Mouse (Mus musculus): Measurements from ENCODE around the gene Ptprm. TPM values are rescaled to one million over a fixed set of nuclear protein-coding genes. Genes with fewer than 3 reads are reported as not detected.

Ptprm gene
- polyA plus RNA-seq, 2 experiments, result 0.66 to 0.79 TPM

DNA sequence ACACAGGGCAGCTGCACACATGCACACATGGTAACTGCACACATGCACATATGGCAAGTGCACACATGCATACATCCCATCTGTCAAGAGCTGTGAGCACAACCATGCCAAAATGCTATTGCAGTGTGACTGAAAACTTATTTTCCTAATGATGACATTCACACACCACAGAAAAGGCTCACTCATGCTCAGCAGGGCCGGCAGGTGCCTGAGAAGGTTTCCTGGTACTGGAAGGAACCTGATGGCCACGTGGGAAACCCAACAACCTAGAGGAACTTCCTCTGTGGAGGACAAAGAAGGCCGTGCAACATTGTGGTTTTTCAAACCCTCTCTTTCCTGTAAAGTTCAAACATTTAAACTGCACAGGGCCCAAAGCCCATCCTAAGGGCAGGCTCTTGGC lies 241.6 kb downstream of the Ptprm start:
- H3K9me3 ChIP-seq (ENCODE audit: control insufficient read depth, low read length), result no peaks in the 10 kb centered on the region
- H3K4me1 ChIP-seq (replicated peaks; ENCODE audit: control insufficient read depth in 2 of 2, insufficient read depth in 2 of 2, low read length in 1 of 2), result no peaks in the 10 kb centered on the region
- TF ChIP-seq CTCF (IDR thresholded peaks at IDR 0.05; ENCODE audit: low read depth) (no peak), EP300 (IDR thresholded peaks at IDR 0.05; ENCODE audit: low read depth) (no peak)
- 11% methylated on average over 3 of the region's 3 CpGs for WGBS (ENCODE audit: insufficient replicate concordance)
- no peak overlapping the region for H3K4me2 ChIP-seq (ENCODE audit: low read depth)
- no peak overlapping the region for H3K27ac ChIP-seq
- H3K4me3 ChIP-seq (ENCODE audit: insufficient read depth in 1 of 2, low read depth in 2 of 2, low read length in 2 of 2), result no peak overlapping the region
- no peak overlapping the region for H3K9ac ChIP-seq (replicated peaks)
- no peaks in the 10 kb centered on the region for H3K27me3 ChIP-seq (ENCODE audit: control insufficient read depth, insufficient read depth, low read length)
- DNase-seq (ENCODE audit: low read depth in 3 of 3, low spot score in 3 of 3), result no peak
- no peaks in the 10 kb centered on the region for H3K36me3 ChIP-seq (replicated peaks; ENCODE audit: control insufficient read depth, insufficient read depth, low read depth)
- ATAC-seq (ENCODE audit: insufficient read depth), result no peak

GRCm38 (mm10) chr17:67106176-67106575 lies 248.1 kb downstream of the Ptprm start:
- Histone ChIP-seq H3K27ac (no peak overlapping the region), H3K27me3 (ENCODE audit: control insufficient read depth, insufficient read depth, low read length) (no peaks in the 10 kb centered on the region), H3K9ac (replicated peaks) (no peak overlapping the region), H3K9me3 (ENCODE audit: control insufficient read depth, low read length) (no peaks in the 10 kb centered on the region), H3K4me2 (ENCODE audit: low read depth) (no peak overlapping the region), H3K4me3 (ENCODE audit: insufficient read depth in 1 of 2, low read depth in 2 of 2, low read length in 2 of 2) (no peak overlapping the region), H3K4me1 (replicated peaks; ENCODE audit: control insufficient read depth in 2 of 2, insufficient read depth in 2 of 2, low read length in 1 of 2) (no peaks in the 10 kb centered on the region), H3K36me3 (replicated peaks; ENCODE audit: control insufficient read depth, insufficient read depth, low read depth) (no peaks in the 10 kb centered on the region)
- WGBS (ENCODE audit: insufficient replicate concordance), result 53% methylated on average over 2 of the region's 2 CpGs
- DNase-seq (ENCODE audit: low read depth in 3 of 3, low spot score in 3 of 3), result no peak
- no peak for ATAC-seq (ENCODE audit: insufficient read depth)
- no peak for TF ChIP-seq CTCF (IDR thresholded peaks at IDR 0.05; ENCODE audit: low read depth)
- TF ChIP-seq EP300 (IDR thresholded peaks at IDR 0.05; ENCODE audit: low read depth), result no peak

DNA sequence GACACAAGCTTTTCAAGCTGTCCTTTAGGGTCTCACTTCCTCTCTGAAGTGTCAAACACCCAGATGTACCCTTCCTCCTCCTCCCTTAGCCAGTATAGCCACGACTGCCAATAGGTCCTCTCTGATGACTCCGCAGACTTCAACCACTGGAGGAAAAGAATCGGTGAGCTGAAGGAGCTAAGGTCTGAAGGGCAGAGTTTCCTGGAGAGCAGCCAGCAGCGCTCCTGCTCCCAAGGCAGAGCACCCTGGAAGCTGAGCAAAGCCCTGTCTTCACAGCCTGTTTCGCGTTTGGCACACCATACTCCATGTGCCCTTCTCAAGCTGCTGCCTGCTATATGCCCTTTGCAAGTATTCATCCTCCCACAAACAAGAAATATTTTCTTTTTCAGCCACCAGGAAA lies 252.2 kb downstream of the Ptprm start:
- WGBS (ENCODE audit: insufficient replicate concordance), result 66% methylated on average over 6 of the region's 6 CpGs
- Histone ChIP-seq H3K4me1 (replicated peaks; ENCODE audit: control insufficient read depth in 2 of 2, insufficient read depth in 2 of 2, low read length in 1 of 2) (no peaks in the 10 kb centered on the region), H3K4me2 (ENCODE audit: low read depth) (no peak overlapping the region), H3K27ac (no peak overlapping the region), H3K36me3 (replicated peaks; ENCODE audit: control insufficient read depth, insufficient read depth, low read depth) (no peaks in the 10 kb centered on the region), H3K9me3 (ENCODE audit: control insufficient read depth, low read length) (no peaks in the 10 kb centered on the region), H3K9ac (replicated peaks) (no peak overlapping the region), H3K27me3 (ENCODE audit: control insufficient read depth, insufficient read depth, low read length) (no peaks in the 10 kb centered on the region), H3K4me3 (ENCODE audit: insufficient read depth in 1 of 2, low read depth in 2 of 2, low read length in 2 of 2) (no peak overlapping the region)
- no peak for TF ChIP-seq EP300 (IDR thresholded peaks at IDR 0.05; ENCODE audit: low read depth)
- no peak for TF ChIP-seq CTCF (IDR thresholded peaks at IDR 0.05; ENCODE audit: low read depth)
- ATAC-seq (ENCODE audit: insufficient read depth) (no peak), DNase-seq (ENCODE audit: low read depth in 3 of 3, low spot score in 3 of 3) (no peak)

DNA sequence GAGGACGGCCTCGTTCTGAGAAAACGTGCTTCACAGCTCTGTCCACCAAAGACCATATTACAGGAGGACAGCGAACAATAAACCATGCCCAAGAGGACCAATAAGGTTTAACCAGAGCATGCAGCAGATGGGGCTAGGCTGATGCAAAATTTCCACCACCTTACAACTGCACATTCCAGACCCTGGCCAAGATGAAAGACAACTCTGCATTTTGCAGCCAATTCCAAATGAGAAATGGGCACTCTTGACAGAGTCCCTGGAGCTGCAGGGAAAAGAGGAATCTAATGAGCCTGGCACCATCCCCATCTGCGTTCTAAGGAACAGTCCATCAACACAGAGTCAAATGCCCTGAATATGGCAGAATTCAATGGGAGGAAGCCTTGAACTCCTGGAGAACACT lies 263.3 kb downstream of the Ptprm start:
- Histone ChIP-seq H3K4me3 (ENCODE audit: insufficient read depth in 1 of 2, low read depth in 2 of 2, low read length in 2 of 2) (no peak overlapping the region), H3K27me3 (ENCODE audit: control insufficient read depth, insufficient read depth, low read length) (no peaks in the 10 kb centered on the region), H3K9me3 (ENCODE audit: control insufficient read depth, low read length) (no peaks in the 10 kb centered on the region), H3K9ac (replicated peaks) (no peak overlapping the region), H3K4me2 (ENCODE audit: low read depth) (no peak overlapping the region), H3K4me1 (replicated peaks; ENCODE audit: control insufficient read depth in 2 of 2, insufficient read depth in 2 of 2, low read length in 1 of 2) (no peaks in the 10 kb centered on the region), H3K36me3 (replicated peaks; ENCODE audit: control insufficient read depth, insufficient read depth, low read depth) (no peaks in the 10 kb centered on the region), H3K27ac (no peak overlapping the region)
- DNase-seq (ENCODE audit: low read depth in 3 of 3, low spot score in 3 of 3) (no peak), ATAC-seq (ENCODE audit: insufficient read depth) (no peak)
- WGBS (ENCODE audit: insufficient replicate concordance), result 64% methylated on average over 5 of the region's 5 CpGs
- TF ChIP-seq CTCF (IDR thresholded peaks at IDR 0.05; ENCODE audit: low read depth), result no peak
- no peak for TF ChIP-seq EP300 (IDR thresholded peaks at IDR 0.05; ENCODE audit: low read depth)

GRCm38 (mm10) chr17:67090153-67090552 lies 264.1 kb downstream of the Ptprm start:
- ATAC-seq (ENCODE audit: insufficient read depth), result no peak
- TF ChIP-seq EP300 (IDR thresholded peaks at IDR 0.05; ENCODE audit: low read depth), result no peak
- no peak for TF ChIP-seq CTCF (IDR thresholded peaks at IDR 0.05; ENCODE audit: low read depth)
- no peak for DNase-seq (ENCODE audit: low read depth in 3 of 3, low spot score in 3 of 3)

More at GRCm38 (mm10) chr17:67090153-67090552, 264.1 kb downstream of the Ptprm start:
- Histone ChIP-seq H3K27ac (no peak overlapping the region), H3K4me1 (replicated peaks; ENCODE audit: control insufficient read depth in 2 of 2, insufficient read depth in 2 of 2, low read length in 1 of 2) (no peaks in the 10 kb centered on the region), H3K27me3 (ENCODE audit: control insufficient read depth, insufficient read depth, low read length) (no peaks in the 10 kb centered on the region), H3K9ac (replicated peaks) (no peak overlapping the region), H3K4me3 (ENCODE audit: insufficient read depth in 1 of 2, low read depth in 2 of 2, low read length in 2 of 2) (no peak overlapping the region), H3K4me2 (ENCODE audit: low read depth) (no peak overlapping the region), H3K9me3 (ENCODE audit: control insufficient read depth, low read length) (no peaks in the 10 kb centered on the region), H3K36me3 (replicated peaks; ENCODE audit: control insufficient read depth, insufficient read depth, low read depth) (no peaks in the 10 kb centered on the region)
- 69% methylated on average over 7 of the region's 7 CpGs for WGBS (ENCODE audit: insufficient replicate concordance)

Data from liver, embryonic 14.5 days (tissue).